Mouse (Mus musculus): ENCODE data around the gene Zbed6.
"Not testable (repeated sequence)": the region's sequence is repeated elsewhere in the genome, so short reads cannot be mapped to it uniquely, and the experiment has no call there.

Zbed6 gene

GRCm38 (mm10) chr1:133660466-133661202 lies at the start of gene Zbed6:
Gene Zbed6, minus strand, starts transcription at chr1:133660885.
- peak; percentile 69 for DNase-seq

GRCm38 (mm10) chr1:133709292-133709691 lies 48.6 kb upstream of the Zbed6 start:
- DNase-seq: no peak

- DNase-seq: peak; percentile 7
Measured at GRCm38 (mm10) chr1:133701824-133702223, 41.1 kb upstream of the Zbed6 start.

GRCm38 (mm10) chr1:133697935-133698620 lies 37.4 kb upstream of the Zbed6 start:
- DNase-seq: no peak

- no peak for DNase-seq
Measured at GRCm38 (mm10) chr1:133695901-133696300, 35.2 kb upstream of the Zbed6 start.

- DNase-seq: no peak
Measured at GRCm38 (mm10) chr1:133694876-133695275, 34.2 kb upstream of the Zbed6 start.

GRCm38 (mm10) chr1:133694301-133694700 lies 33.6 kb upstream of the Zbed6 start:
- no peak for DNase-seq

GRCm38 (mm10) chr1:133693536-133694114 lies 32.9 kb upstream of the Zbed6 start:
- DNase-seq: no peak

- DNase-seq: no peak
Measured at GRCm38 (mm10) chr1:133692195-133692594, 31.5 kb upstream of the Zbed6 start.

- no peak for DNase-seq
Measured at GRCm38 (mm10) chr1:133691046-133691445, 30.4 kb upstream of the Zbed6 start.

- DNase-seq: no peak
Measured at GRCm38 (mm10) chr1:133689897-133690296, 29.2 kb upstream of the Zbed6 start, which contains the start of gene Lax1. Gene Lax1, minus strand, starts transcription at chr1:133690108.

GRCm38 (mm10) chr1:133688301-133688700 lies 27.6 kb upstream of the Zbed6 start:
- DNase-seq: no peak

- DNase-seq: no peak
Measured at GRCm38 (mm10) chr1:133685749-133686519, 25.2 kb upstream of the Zbed6 start.

GRCm38 (mm10) chr1:133671801-133672200 lies 11.1 kb upstream of the Zbed6 start:
- DNase-seq: no peak

- no peak for DNase-seq
Measured at GRCm38 (mm10) chr1:133671266-133671665, 10.6 kb upstream of the Zbed6 start.

- DNase-seq: no peak
Measured at GRCm38 (mm10) chr1:133670776-133671175, 10.1 kb upstream of the Zbed6 start.

- DNase-seq: no peak
Measured at GRCm38 (mm10) chr1:133670190-133670589, 9.5 kb upstream of the Zbed6 start.

GRCm38 (mm10) chr1:133668618-133669017 lies 7.9 kb upstream of the Zbed6 start:
- no peak for DNase-seq

- no peak for DNase-seq
Measured at GRCm38 (mm10) chr1:133667721-133668120, 7.0 kb upstream of the Zbed6 start.

GRCm38 (mm10) chr1:133665713-133666112 lies 5.0 kb upstream of the Zbed6 start:
- DNase-seq: not testable (repeated sequence)

GRCm38 (mm10) chr1:133664203-133664970 lies 3.7 kb upstream of the Zbed6 start:
- DNase-seq: no peak

- DNase-seq: no peak
Measured at GRCm38 (mm10) chr1:133663427-133663826, 2.7 kb upstream of the Zbed6 start.

Measured in cerebellum, adult 9-10 months (tissue).